Mouse (Mus musculus) kidney, adult 2 months (tissue): Measurements from ENCODE around the gene Polr1e. TPM values are rescaled to one million over a fixed set of nuclear protein-coding genes. Genes with fewer than 3 reads are reported as not detected.

ENCODE experiments used
- DNase-seq: peaks from one replicate; pipeline ENCODE4 v3.0.0; 2021
- H3K27ac ChIP-seq: fragments of 200-500 bp; 2 replicates; pipeline ENCODE4 v1.5.1; 2012; ENCODE audit warnings: low read depth, low read length, control low read depth, inconsistent platforms; ENCODE audit not compliant: insufficient read depth
- H3K27me3 ChIP-seq: fragments of 200-500 bp; replicated peaks from 2 replicates; pipeline ENCODE4 v1.6.1; 2012; ENCODE audit warnings: mild to moderate bottlenecking, moderate library complexity, low read length, inconsistent platforms; ENCODE audit not compliant: control insufficient read depth, insufficient read depth
- H3K36me3 ChIP-seq: fragments of 200-500 bp; 2 replicates; pipeline ENCODE4 v1.6.1; 2012; ENCODE audit warnings: mild to moderate bottlenecking, moderate library complexity, low read length, inconsistent platforms; ENCODE audit not compliant: control insufficient read depth, insufficient read depth
- H3K4me1 ChIP-seq: fragments of 200-500 bp; 2 replicates; pipeline ENCODE4 v1.6.1; 2011; ENCODE audit warnings: low read length; ENCODE audit not compliant: control insufficient read depth, insufficient read depth
- H3K4me3 ChIP-seq: fragments of 200-500 bp; 2 replicates; pipeline ENCODE4 v1.5.1; 2011; ENCODE audit warnings: mild to moderate bottlenecking, low read depth, low read length, control low read depth; ENCODE audit not compliant: insufficient read depth
- CTCF ChIP-seq: fragments of 200-500 bp; conservative IDR thresholded peaks from 2 replicates; pipeline ENCODE4 v1.5.1; 2011; ENCODE audit warnings: low read depth, mild to moderate bottlenecking, control low read depth, low read length, moderate library complexity, mixed read lengths; ENCODE audit not compliant: insufficient read depth, insufficient read length
- POLR2A ChIP-seq: fragments of 200-500 bp; IDR thresholded peaks from one replicate; pipeline ENCODE4 v1.6.1; 2011; ENCODE audit warnings: low read depth, low read length, control low read depth
- WGBS: fragments of 180-500 bp; shearing (Covaris S2); methylation state at CpG from one replicate; pipeline ENCODE4 v1.1.7; 2018; 5-methylcytosine and 5-hydroxymethylcytosine counted together
- polyA plus RNA-seq: library from polyadenylated mRNA; depleted of rRNA; stranded (reverse); fragments of >200 nt; gene quantifications from 2 replicates; pipeline ENCODE4 v1.2.3, GENCODE M21; 2012; rRNA removed

The Polr1e gene
- polyA plus RNA-seq = 6.2 and 7.8 TPM in 2 replicates

GRCm38 (mm10) chr4:45018452-45018980 lies at the start of gene Polr1e:
Polr1e (plus strand) TSS chr4:45018583.
- TF ChIP-seq CTCF (no peak), POLR2A (no peak)
- WGBS = under 1% methylated on average over 29 of the region's 29 CpGs
- Histone ChIP-seq H3K4me1 (peaks cover 8% of the 10 kb centered on the region; the same call in 1 of the 2 replicates), H3K4me3 (peak within 1 kb of the TSS; percentile 88), H3K27me3 (no peaks in the 10 kb centered on the region), H3K27ac (no peak within 1 kb of the TSS), H3K36me3 (no peaks in the 10 kb centered on the region)
- peak; percentile 98 for DNase-seq

- no peaks in the 10 kb centered on the region for H3K36me3 ChIP-seq
- no peak overlapping the region for H3K4me3 ChIP-seq
- H3K27me3 ChIP-seq = no peaks in the 10 kb centered on the region
- no peaks in the 10 kb centered on the region; the same call in 1 of the 2 replicates for H3K4me1 ChIP-seq
- 84% methylated on average over 7 of the region's 7 CpGs for WGBS
- DNase-seq = no peak
- no peak for TF ChIP-seq POLR2A
- TF ChIP-seq CTCF = no peak
- H3K27ac ChIP-seq = no peak overlapping the region
Observed at GRCm38 (mm10) chr4:44970056-44970455, 48.3 kb upstream of the Polr1e start.

- H3K36me3 ChIP-seq = no peaks in the 10 kb centered on the region
- 19% methylated on average over 10 of the region's 10 CpGs for WGBS
- H3K4me1 ChIP-seq = no peaks in the 10 kb centered on the region; the same call in 1 of the 2 replicates
- no peak overlapping the region for H3K27ac ChIP-seq
- TF ChIP-seq POLR2A (no peak), CTCF (peak; percentile 82)
- DNase-seq = peak; percentile 74
- H3K27me3 ChIP-seq = no peaks in the 10 kb centered on the region
- H3K4me3 ChIP-seq = no peak overlapping the region
Observed at GRCm38 (mm10) chr4:44970612-44971110, 47.7 kb upstream of the Polr1e start.

- Histone ChIP-seq H3K36me3 (no peaks in the 10 kb centered on the region), H3K27me3 (no peaks in the 10 kb centered on the region), H3K4me1 (no peaks in the 10 kb centered on the region; the same call in 1 of the 2 replicates), H3K4me3 (no peak overlapping the region), H3K27ac (no peak overlapping the region)
- WGBS = 12% methylated on average over 9 of the region's 9 CpGs
- TF ChIP-seq POLR2A (no peak), CTCF (peak; percentile 100; the same call in 1 of the 2 replicates)
- DNase-seq = peak; percentile 95
Observed at GRCm38 (mm10) chr4:44973450-44973849, 44.9 kb upstream of the Polr1e start.

GRCm38 (mm10) chr4:44973871-44974270 lies 44.5 kb upstream of the Polr1e start:
- Histone ChIP-seq H3K27me3 (no peaks in the 10 kb centered on the region), H3K4me1 (no peaks in the 10 kb centered on the region; the same call in 1 of the 2 replicates), H3K36me3 (no peaks in the 10 kb centered on the region), H3K27ac (no peak overlapping the region), H3K4me3 (no peak overlapping the region)
- TF ChIP-seq CTCF (no peak), POLR2A (no peak)
- WGBS = 35% methylated on average over 14 of the region's 14 CpGs
- DNase-seq = no peak

- WGBS = 51% methylated on average over 8 of the region's 8 CpGs
- TF ChIP-seq CTCF (no peak), POLR2A (no peak)
- no peaks in the 10 kb centered on the region for H3K27me3 ChIP-seq
- peak; percentile 85 for DNase-seq
- peaks cover 2% of the 10 kb centered on the region for H3K4me1 ChIP-seq
- no peaks in the 10 kb centered on the region for H3K36me3 ChIP-seq
- H3K4me3 ChIP-seq = no peak overlapping the region
- no peak overlapping the region for H3K27ac ChIP-seq
Observed at GRCm38 (mm10) chr4:44974331-44974730, 44.1 kb upstream of the Polr1e start.

- peak; percentile 63 for DNase-seq
- TF ChIP-seq POLR2A (no peak), CTCF (no peak)
- peaks cover 20% of the 10 kb centered on the region for H3K4me1 ChIP-seq
- no peak overlapping the region for H3K4me3 ChIP-seq
- H3K27ac ChIP-seq = no peak overlapping the region
- no peaks in the 10 kb centered on the region for H3K27me3 ChIP-seq
- H3K36me3 ChIP-seq = no peaks in the 10 kb centered on the region
- WGBS = 54% methylated on average over 6 of the region's 6 CpGs
Observed at GRCm38 (mm10) chr4:44976026-44976615, 42.3 kb upstream of the Polr1e start.
